Mouse (Mus musculus) midbrain, embryonic 16.5 days (tissue): ENCODE results near the gene Ehd2. TPM values are rescaled to one million over a fixed set of nuclear protein-coding genes. Genes with fewer than 3 reads are reported as not detected.
"Not testable (repeated sequence)": the region's sequence is repeated elsewhere in the genome, so short reads cannot be mapped to it uniquely, and the experiment has no call there.

Experiments used
- ATAC-seq: fragments of 200-750 bp; cut with Nextera tagmentation; 2 replicates; pipeline ENCODE4 v1.8.0; 2017; ENCODE audit warnings: moderate TSS enrichment
- H3K27ac ChIP-seq: fragments of 300-500 bp; sonication (generic); 2 replicates; pipeline ENCODE4 v1.5.1; 2014; ENCODE audit warnings: mild to moderate bottlenecking, low read length, mixed read lengths
- H3K27me3 ChIP-seq: fragments of 300-500 bp; sonication (generic); 2 replicates; pipeline ENCODE4 v1.6.1; 2014; ENCODE audit warnings: low read depth, low read length, mixed read lengths; ENCODE audit not compliant: control insufficient read depth, insufficient read depth
- H3K36me3 ChIP-seq: fragments of 300-500 bp; sonication (generic); 2 replicates; pipeline ENCODE4 v1.6.1; 2014; ENCODE audit warnings: mild to moderate bottlenecking, low read length, moderate library complexity, mixed read lengths; ENCODE audit not compliant: control insufficient read depth, insufficient read depth
- H3K4me1 ChIP-seq: fragments of 300-500 bp; sonication (generic); 2 replicates; pipeline ENCODE4 v1.6.1; 2014; ENCODE audit warnings: mild to moderate bottlenecking, low read length, mixed read lengths; ENCODE audit not compliant: control insufficient read depth, insufficient read depth
- H3K4me2 ChIP-seq: fragments of 300-500 bp; sonication (generic); 2 replicates; pipeline ENCODE4 v1.6.1; 2014; ENCODE audit warnings: mild to moderate bottlenecking, low read length, mixed read lengths
- H3K4me3 ChIP-seq: fragments of 300-500 bp; sonication (generic); 2 replicates; pipeline ENCODE4 v1.5.1; 2014; ENCODE audit warnings: low read depth, mild to moderate bottlenecking, low read length, moderate library complexity, mixed read lengths
- H3K9ac ChIP-seq: fragments of 300-500 bp; sonication (generic); 2 replicates; pipeline ENCODE4 v1.6.1; 2014; ENCODE audit warnings: low read depth, low read length, mixed read lengths
- H3K9me3 ChIP-seq: fragments of 300-500 bp; sonication (generic); replicated peaks from 2 replicates; pipeline ENCODE4 v1.6.1; 2014; ENCODE audit warnings: mild to moderate bottlenecking, low read length, mixed read lengths; ENCODE audit not compliant: control insufficient read depth, poor library complexity, severe bottlenecking
- WGBS: fragments of 180-500 bp; shearing (Covaris S2); extraction: QIAGEN DNeasy Blood & Tissue Kit; methylation state at CpG from one replicate; pipeline ENCODE4 v1.1.7; 2014; 5-methylcytosine and 5-hydroxymethylcytosine counted together
- polyA plus RNA-seq: library from polyadenylated mRNA; unstranded; fragments of >200 nt; fragmentation: Nextera tagmentation; extraction: Ambion mirVana; gene quantifications from 2 replicates; pipeline ENCODE4 v1.2.1, GENCODE M21; 2015

Gene Ehd2
- polyA plus RNA-seq, 1 experiment from 2014 or later = 4.9 TPM

DNA sequence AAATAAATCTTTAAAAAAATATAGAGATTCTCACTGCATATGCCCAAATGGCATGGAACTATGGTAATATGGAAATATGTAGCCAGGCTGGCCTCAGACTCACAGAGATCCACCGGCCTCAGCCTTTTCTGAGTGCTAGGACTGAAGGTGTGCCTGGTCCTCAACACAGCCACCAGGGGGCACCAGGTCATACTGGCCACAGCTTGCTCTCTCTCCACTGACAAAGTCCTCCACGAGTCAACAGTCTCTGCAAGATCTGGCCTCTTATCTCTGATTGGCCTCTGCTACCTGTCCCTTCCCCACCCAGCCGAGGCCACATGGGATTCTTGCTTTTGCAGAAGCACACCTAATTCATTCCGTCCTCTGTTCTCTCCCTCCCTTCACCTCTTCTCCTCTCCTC, 37.5 kb downstream of the Ehd2 start:
- Histone ChIP-seq H3K4me1 (no peaks in the 10 kb centered on the region), H3K36me3 (no peaks in the 10 kb centered on the region), H3K4me3 (no peak overlapping the region), H3K9me3 (no peaks in the 10 kb centered on the region), H3K27me3 (no peaks in the 10 kb centered on the region), H3K9ac (no peak overlapping the region), H3K27ac (no peak overlapping the region), H3K4me2 (no peak overlapping the region)
- 33% methylated on average over 4 of the region's 4 CpGs for WGBS
- no peak for ATAC-seq

DNA sequence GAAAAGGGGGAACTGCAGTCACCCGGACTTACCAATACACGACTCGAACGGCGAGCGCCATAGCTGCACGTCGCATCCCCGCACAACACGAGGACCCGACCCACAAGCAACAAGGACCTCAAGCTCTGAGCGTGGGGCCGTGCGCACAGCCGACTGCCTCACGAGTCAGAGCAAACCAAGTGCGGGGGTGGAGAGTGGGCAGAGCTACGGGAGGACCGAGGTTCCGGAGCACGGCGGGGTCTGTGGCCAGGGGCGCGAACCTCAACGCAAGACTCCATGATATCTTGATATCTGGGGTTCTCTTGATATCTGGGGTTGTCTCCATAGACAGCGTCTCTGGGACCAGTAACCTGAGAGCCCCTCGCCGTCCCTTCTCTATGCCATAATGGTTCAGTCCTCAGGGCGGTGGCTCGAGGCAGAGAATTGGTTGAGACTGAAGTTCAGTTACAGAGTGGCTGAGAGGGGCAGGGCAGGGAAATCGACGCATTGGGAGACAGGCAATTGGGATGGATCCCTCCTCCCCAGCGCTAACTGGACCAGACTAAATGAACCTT, 45.1 kb downstream of the Ehd2 start, which contains the start of gene Selenow:
Selenow (minus strand) TSS at position 183 of the 554 bp plus-strand sequence.
- H3K9ac ChIP-seq = peak within 1 kb of the TSS; percentile 93
- H3K27me3 ChIP-seq = no peaks in the 10 kb centered on the region
- peaks cover 17% of the 10 kb centered on the region for H3K36me3 ChIP-seq
- peak within 1 kb of the TSS; percentile 93 for H3K27ac ChIP-seq
- ATAC-seq = peak; percentile 95
- 0% methylated on average over 33 of the region's 33 CpGs for WGBS
- H3K4me1 ChIP-seq = peaks cover 18% of the 10 kb centered on the region
- peak within 1 kb of the TSS; percentile 53 for H3K4me3 ChIP-seq
- peak within 1 kb of the TSS; percentile 94 for H3K4me2 ChIP-seq
- no peaks in the 10 kb centered on the region for H3K9me3 ChIP-seq

- ATAC-seq = peak; percentile 49
- Histone ChIP-seq H3K4me3 (peak overlapping the region; percentile 53), H3K9ac (peak overlapping the region; percentile 93), H3K36me3 (peaks cover 22% of the 10 kb centered on the region), H3K27me3 (no peaks in the 10 kb centered on the region), H3K27ac (peak overlapping the region; percentile 93), H3K9me3 (no peaks in the 10 kb centered on the region), H3K4me1 (peaks cover 18% of the 10 kb centered on the region), H3K4me2 (peak overlapping the region; percentile 94)
- WGBS = 0% methylated on average over 10 of the region's 10 CpGs
Observed at GRCm38 (mm10) chr7:15921796-15922195, 45.6 kb downstream of the Ehd2 start.

DNA sequence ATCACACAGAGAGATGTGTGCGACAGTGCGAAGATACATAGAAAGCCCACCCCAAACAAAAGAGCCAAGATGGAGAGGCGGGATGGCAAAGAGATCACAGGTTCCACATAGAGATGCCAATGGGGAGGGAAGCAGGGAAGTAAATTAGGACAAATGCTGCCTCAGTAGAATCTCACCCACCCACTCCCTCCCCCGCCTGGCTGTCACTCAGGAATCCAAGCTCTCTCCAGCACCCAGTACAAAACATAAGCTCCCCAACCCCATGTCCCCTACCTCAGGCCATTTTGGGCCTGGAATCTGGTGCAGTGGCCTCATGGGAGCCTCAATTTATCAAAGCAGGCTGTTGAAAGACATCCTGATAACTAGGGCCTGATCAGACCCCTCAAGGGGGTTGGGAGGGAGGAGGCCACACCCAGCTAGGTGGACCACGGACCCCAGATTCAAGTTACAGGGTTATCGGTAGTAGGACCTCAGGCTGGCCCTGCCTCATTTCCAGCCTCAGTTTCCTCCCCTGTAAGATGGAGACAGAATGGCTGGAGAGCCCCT, 46.6 kb downstream of the Ehd2 start:
- H3K4me2 ChIP-seq = peak overlapping the region; percentile 94
- H3K4me1 ChIP-seq = peaks cover 18% of the 10 kb centered on the region
- no peaks in the 10 kb centered on the region for H3K9me3 ChIP-seq
- no peak for ATAC-seq
- peak overlapping the region; percentile 53 for H3K4me3 ChIP-seq
- H3K27me3 ChIP-seq = no peaks in the 10 kb centered on the region
- peak overlapping the region; percentile 19; the same call in 1 of the 2 replicates for H3K27ac ChIP-seq
- peak overlapping the region; percentile 93 for H3K9ac ChIP-seq
- H3K36me3 ChIP-seq = peaks cover 22% of the 10 kb centered on the region
- WGBS = 87% methylated on average over 6 of the region's 6 CpGs

DNA sequence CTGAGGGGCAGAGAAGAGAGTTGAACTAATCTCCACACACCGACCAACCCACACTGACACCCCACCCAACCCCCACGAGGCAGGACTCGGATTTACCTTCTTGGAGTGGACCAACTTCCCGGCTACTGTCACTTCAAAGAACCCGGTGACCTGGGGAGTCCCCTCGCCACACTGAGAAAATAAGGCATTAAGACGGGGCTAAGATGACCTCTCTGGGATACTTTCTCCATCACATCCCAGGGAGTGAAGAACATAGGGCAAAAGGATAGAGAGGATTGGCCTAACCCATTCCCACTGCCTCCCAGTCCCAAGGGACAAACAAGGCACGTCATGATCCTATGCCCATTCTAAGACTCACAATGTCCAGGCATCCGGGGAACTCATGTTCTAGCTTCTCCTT, 47.4 kb downstream of the Ehd2 start:
- Histone ChIP-seq H3K4me3 (no peak overlapping the region), H3K36me3 (peaks cover 22% of the 10 kb centered on the region), H3K4me1 (peaks cover 18% of the 10 kb centered on the region), H3K27ac (no peak overlapping the region), H3K9me3 (no peaks in the 10 kb centered on the region), H3K27me3 (no peaks in the 10 kb centered on the region), H3K4me2 (peak overlapping the region; percentile 94), H3K9ac (no peak overlapping the region)
- ATAC-seq = no peak
- 90% methylated on average over 9 of the region's 9 CpGs for WGBS

GRCm38 (mm10) chr7:15918371-15918770, 49.0 kb downstream of the Ehd2 start:
- Histone ChIP-seq H3K9ac (no peak overlapping the region), H3K4me2 (no peak overlapping the region), H3K36me3 (peaks cover 22% of the 10 kb centered on the region), H3K27me3 (no peaks in the 10 kb centered on the region), H3K4me3 (no peak overlapping the region), H3K4me1 (peaks cover 18% of the 10 kb centered on the region), H3K27ac (no peak overlapping the region), H3K9me3 (no peaks in the 10 kb centered on the region)
- ATAC-seq = no peak

DNA sequence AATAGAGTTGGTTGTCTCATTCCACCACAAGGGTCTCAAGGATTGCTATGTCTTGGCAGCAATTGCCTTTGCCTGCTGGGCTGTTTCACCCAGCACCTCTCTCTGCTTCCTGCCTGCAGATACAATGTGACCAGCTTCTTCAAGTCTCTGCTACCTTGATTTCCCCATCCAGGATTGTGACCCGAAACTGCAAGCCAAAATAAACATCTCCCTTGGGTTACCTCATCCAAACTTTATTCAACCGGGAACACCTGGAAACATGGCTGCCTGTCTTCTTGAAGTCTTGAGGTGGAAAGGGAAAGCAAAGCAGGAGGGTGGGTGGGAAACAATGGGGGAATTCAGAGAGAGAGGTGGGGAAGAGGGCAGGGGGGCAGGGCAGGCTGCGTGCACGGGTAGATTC, 50.4 kb downstream of the Ehd2 start:
- H3K4me2 ChIP-seq = no peak overlapping the region
- H3K4me1 ChIP-seq = peaks cover 13% of the 10 kb centered on the region
- H3K27me3 ChIP-seq = no peaks in the 10 kb centered on the region
- no peak overlapping the region for H3K27ac ChIP-seq
- H3K9me3 ChIP-seq = no peaks in the 10 kb centered on the region
- no peak for ATAC-seq
- peaks cover 22% of the 10 kb centered on the region for H3K36me3 ChIP-seq
- no peak overlapping the region for H3K9ac ChIP-seq
- no peak overlapping the region for H3K4me3 ChIP-seq
- 89% methylated on average over 4 of the region's 4 CpGs for WGBS

DNA sequence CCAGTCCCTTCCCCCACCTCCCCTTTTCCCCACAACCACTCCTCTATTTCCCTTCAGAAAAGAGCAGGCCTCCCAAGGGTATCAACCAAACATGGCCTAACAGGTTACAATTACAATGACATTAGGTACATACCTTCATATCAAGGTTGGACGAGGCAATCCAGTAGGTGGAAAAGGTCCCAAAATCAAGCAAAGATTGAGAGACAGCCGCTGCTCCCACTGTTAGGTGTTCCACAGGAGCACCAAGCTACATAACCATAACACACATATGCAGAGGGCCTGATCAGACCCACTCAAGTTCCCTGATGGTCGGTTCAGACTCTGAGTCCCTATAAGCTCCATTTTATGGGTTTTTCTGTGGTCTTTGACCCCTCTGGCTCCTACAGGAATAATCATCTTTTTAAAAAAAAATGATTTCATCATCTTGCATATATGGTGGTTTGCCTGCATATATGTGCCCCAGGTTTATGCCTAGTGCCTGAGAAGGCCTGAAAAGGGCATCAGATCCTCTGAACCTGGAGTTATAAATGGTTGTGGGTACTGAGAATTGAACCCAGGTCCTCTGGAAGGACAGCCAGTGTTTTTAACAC, 51.1 kb downstream of the Ehd2 start:
- 83% methylated on average over 3 of the region's 3 CpGs for WGBS
- Histone ChIP-seq H3K9ac (no peak overlapping the region), H3K4me3 (no peak overlapping the region), H3K27me3 (no peaks in the 10 kb centered on the region), H3K27ac (no peak overlapping the region), H3K4me2 (no peak overlapping the region), H3K9me3 (no peaks in the 10 kb centered on the region), H3K36me3 (peaks cover 22% of the 10 kb centered on the region), H3K4me1 (peaks cover 12% of the 10 kb centered on the region)
- no peak for ATAC-seq

DNA sequence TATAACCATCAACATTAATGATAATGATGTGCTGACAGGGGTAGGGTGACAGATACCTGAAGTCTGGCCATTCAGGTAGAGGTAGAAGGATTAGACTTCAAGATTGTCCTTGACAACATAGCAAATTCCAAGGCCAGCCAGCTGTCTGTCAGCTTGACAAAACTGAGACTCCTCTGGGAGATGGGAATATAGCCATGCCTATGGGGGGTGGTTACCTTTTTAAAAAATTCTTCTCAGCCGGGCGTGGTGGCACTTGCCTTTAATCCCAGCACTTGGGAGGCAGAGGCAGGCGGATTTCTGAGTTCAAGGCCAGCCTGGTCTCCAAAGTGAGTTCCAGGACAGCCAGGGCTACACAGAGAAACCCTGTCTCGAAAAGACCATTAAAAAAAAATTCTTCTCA, 51.7 kb downstream of the Ehd2 start:
- WGBS = 86% methylated on average over 4 of the region's 4 CpGs
- not testable (repeated sequence) for ATAC-seq

More for the DNA sequence above, 51.7 kb downstream of the Ehd2 start:
- H3K36me3 ChIP-seq = peaks cover 22% of the 10 kb centered on the region
- H3K4me1 ChIP-seq, H3K9me3 ChIP-seq, H3K4me2 ChIP-seq, H3K9ac ChIP-seq, H3K27ac ChIP-seq, H3K27me3 ChIP-seq, H3K4me3 ChIP-seq: not testable (repeated sequence)
